Mouse (Mus musculus): ENCODE data around the gene Ctnnbip1. TPM values are rescaled to one million over a fixed set of nuclear protein-coding genes. Genes with fewer than 3 reads are reported as not detected.

Ctnnbip1 gene
- total RNA-seq, 2 experiments from 2014 or later = 32.2 to 34.4 TPM

- DNase-seq (ENCODE audit: low spot score in 2 of 2) = no peak
- 0 out of 2 replicates have a peak, but pooled peaks have one; percentile 4 for TF ChIP-seq CTCF (conservative IDR thresholded peaks at IDR 0.05)
- peak overlapping the region; percentile 21; the same call in 1 of the 2 replicates for H3K27ac ChIP-seq
- H3K4me3 ChIP-seq = no peak overlapping the region
Observed at GRCm38 (mm10) chr4:149526330-149526729, 8.3 kb downstream of the Ctnnbip1 start.

DNA sequence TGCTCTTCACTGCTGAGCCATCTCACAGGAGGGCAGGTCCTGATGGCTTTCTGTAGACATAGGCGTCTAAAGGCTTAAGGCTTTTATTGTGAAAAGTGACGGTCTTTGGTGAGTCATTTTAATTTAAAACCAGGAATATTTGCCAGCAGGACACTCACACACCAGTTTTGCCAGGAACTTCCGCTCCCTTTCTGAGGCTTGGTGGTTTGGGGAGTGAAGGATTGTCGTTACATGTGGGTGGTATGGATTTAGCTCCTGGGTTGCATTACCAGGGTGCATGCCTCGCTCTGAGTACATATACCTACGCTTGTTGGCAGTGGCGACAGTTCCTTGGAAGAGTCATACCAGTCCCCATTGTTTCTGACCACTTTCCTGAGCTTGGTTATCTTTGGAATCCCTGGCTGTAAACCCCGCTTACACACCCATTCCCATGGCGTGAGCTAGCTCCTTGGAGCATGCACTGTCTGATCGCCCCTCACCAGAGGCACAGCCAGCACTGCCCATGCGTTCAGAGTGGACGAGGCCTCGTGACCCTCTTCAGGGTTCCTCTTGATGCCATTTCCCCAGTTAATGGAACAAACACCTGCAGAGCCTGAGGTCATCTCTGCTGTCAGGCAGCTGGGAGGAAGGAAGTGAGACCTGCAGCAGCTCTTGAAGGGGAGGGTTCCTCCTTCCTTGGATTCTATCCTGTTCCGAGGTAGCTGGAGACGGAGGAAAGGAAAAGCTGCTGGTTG, 9.8 kb downstream of the Ctnnbip1 start:
- Histone ChIP-seq H3K27ac (no peak overlapping the region), H3K4me3 (no peak overlapping the region)
- DNase-seq (ENCODE audit: low spot score in 2 of 2) = no peak
- no peak for TF ChIP-seq CTCF (conservative IDR thresholded peaks at IDR 0.05)

DNA sequence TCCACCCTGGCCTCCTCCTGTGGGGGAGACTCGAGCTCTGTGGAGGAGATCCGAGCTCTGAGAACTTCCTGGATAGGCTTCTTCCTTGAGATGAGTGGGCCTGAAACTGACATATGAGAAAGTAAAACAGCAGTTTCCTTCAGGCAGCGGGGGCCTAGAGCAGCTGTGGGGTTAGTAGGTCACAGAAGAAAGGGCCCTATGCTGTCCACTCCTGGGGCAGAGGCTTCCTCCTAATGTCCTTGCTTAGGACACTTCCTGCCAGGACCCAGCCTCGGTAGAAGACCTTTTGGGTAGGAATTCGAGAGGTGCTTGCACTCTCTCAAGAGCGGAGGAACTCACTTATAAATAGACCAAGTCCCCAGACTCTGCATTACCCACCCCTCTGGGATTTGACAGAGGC, 11.7 kb downstream of the Ctnnbip1 start:
- Histone ChIP-seq H3K4me3 (no peak overlapping the region), H3K27ac (no peak overlapping the region)
- no peak for TF ChIP-seq CTCF (conservative IDR thresholded peaks at IDR 0.05)
- no peak for DNase-seq (ENCODE audit: low spot score in 2 of 2)

DNA sequence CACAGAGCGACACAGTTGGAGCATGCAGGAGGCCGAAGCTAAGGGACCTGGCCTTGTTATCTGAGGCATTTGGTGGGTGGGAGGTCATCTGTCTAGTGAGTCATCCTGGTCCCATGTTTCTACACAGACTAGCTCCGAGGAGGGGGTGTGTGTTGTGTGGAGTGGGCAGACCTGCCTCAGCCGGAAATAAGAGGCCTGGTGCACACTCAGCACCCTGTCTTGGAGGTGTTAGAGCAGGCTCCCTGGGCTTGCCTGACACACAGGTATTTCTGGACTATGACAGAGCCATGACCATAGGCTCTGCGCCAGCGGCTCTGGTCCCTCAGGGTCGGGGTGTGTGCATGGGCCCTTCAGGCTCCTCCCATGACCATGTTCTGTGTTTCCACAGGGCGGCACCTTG, 21.4 kb downstream of the Ctnnbip1 start:
- no peak overlapping the region for H3K4me3 ChIP-seq
- no peak for TF ChIP-seq CTCF (conservative IDR thresholded peaks at IDR 0.05)
- DNase-seq (ENCODE audit: low spot score in 2 of 2) = no peak
- H3K27ac ChIP-seq = peak overlapping the region; percentile 28; the same call in 1 of the 2 replicates

DNA sequence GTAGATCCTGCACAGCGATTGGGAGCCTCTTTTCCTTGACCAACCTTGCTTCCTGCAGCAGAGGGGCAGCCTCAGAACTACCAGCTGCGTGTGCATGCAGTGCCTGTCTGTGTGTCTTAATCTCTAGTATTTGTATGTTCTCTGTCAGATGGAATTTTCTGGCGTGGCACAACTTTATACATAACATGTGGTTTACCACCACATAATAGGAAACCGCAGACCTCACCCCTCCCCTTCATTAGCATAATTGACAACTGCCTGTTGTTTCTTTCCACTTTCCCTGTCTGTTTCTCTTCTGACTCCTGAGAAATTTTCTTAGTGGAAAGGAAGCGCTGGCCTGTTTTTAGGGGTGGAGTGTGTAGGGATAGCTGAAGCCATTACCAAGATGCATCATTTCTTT, 23.9 kb downstream of the Ctnnbip1 start:
- TF ChIP-seq CTCF (conservative IDR thresholded peaks at IDR 0.05) = no peak
- no peak for DNase-seq (ENCODE audit: low spot score in 2 of 2)
- Histone ChIP-seq H3K27ac (no peak overlapping the region), H3K4me3 (no peak overlapping the region)

DNA sequence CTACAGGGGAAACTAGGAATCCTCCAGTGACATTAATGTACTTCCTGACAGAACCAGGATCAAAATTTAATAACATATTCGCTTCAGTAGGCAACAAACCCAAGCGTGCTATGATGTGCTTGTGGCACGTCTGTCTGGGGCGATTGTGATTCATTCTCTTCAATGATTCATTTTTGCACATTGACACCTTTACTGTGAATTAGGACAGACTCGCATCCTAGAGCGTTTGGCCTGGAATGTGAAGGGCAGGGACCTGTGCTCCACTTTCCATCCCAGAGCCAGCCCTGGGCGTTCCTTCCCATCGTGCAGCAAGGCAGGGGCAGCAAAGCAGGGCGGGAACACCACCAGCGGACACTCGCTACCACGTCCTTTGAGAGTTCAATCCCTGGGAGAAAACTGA, 24.4 kb downstream of the Ctnnbip1 start:
- Histone ChIP-seq H3K27ac (no peak overlapping the region), H3K4me3 (no peak overlapping the region)
- TF ChIP-seq CTCF (conservative IDR thresholded peaks at IDR 0.05) = no peak
- DNase-seq (ENCODE audit: low spot score in 2 of 2) = no peak

DNA sequence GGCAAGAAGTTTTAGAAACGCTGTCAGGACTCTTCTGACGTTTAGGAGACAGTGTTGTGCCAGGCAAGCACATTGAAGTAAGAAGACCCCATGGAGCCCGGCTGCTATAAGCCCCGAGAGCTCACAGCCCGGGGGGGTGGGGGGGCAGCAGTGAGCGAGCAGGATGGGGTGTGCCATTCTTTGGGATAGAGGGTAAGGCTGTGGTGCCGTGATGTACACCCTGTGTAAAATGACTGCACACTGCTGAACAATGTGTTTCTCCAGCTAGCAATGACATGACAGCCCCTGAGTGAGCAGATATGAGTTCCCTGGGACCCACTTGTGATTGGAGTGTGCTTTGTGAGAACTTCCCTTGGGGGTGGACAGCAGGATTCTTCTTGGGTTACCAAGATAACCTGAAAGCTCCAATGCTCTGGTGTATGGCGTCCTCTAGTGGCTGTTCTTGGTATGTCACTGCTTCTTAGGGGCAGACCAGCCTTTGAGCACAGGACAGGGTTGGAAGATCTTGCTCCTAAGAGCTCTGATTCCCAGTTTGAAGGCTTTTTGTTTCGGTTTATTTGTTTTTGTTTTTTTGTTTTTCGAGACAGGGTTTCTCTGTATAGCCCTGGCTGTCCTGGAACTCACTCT, 25.0 kb downstream of the Ctnnbip1 start:
- peak; percentile 97 for TF ChIP-seq CTCF (conservative IDR thresholded peaks at IDR 0.05)
- Histone ChIP-seq H3K27ac (no peak overlapping the region), H3K4me3 (no peak overlapping the region)
- DNase-seq (ENCODE audit: low spot score in 2 of 2) = peak; percentile 76 to 93

GRCm38 (mm10) chr4:149544892-149545291, 26.9 kb downstream of the Ctnnbip1 start:
- DNase-seq (ENCODE audit: low spot score in 2 of 2) = no peak
- Histone ChIP-seq H3K4me3 (no peak overlapping the region), H3K27ac (no peak overlapping the region)
- no peak for TF ChIP-seq CTCF (conservative IDR thresholded peaks at IDR 0.05)

- no peak overlapping the region for H3K27ac ChIP-seq
- no peak for DNase-seq (ENCODE audit: low spot score in 2 of 2)
- no peak for TF ChIP-seq CTCF (conservative IDR thresholded peaks at IDR 0.05)
Observed at GRCm38 (mm10) chr4:149546797-149547444, 28.9 kb downstream of the Ctnnbip1 start.

GRCm38 (mm10) chr4:149547523-149547922, 29.5 kb downstream of the Ctnnbip1 start:
- Histone ChIP-seq H3K4me3 (no peak overlapping the region), H3K27ac (no peak overlapping the region)
- no peak for DNase-seq (ENCODE audit: low spot score in 2 of 2)
- TF ChIP-seq CTCF (conservative IDR thresholded peaks at IDR 0.05) = no peak

More at GRCm38 (mm10) chr4:149546797-149547444, 28.9 kb downstream of the Ctnnbip1 start:
- H3K4me3 ChIP-seq = no peak overlapping the region

GRCm38 (mm10) chr4:149549221-149549925, 31.3 kb downstream of the Ctnnbip1 start:
- no peak overlapping the region; the same call in 1 of the 2 replicates for H3K27ac ChIP-seq
- TF ChIP-seq CTCF (conservative IDR thresholded peaks at IDR 0.05) = peak; percentile 99
- DNase-seq (ENCODE audit: low spot score in 2 of 2) = peak; percentile 89 to 91
- no peak overlapping the region for H3K4me3 ChIP-seq

GRCm38 (mm10) chr4:149550866-149551265, 32.8 kb downstream of the Ctnnbip1 start:
- no peak for TF ChIP-seq CTCF (conservative IDR thresholded peaks at IDR 0.05)

DNA sequence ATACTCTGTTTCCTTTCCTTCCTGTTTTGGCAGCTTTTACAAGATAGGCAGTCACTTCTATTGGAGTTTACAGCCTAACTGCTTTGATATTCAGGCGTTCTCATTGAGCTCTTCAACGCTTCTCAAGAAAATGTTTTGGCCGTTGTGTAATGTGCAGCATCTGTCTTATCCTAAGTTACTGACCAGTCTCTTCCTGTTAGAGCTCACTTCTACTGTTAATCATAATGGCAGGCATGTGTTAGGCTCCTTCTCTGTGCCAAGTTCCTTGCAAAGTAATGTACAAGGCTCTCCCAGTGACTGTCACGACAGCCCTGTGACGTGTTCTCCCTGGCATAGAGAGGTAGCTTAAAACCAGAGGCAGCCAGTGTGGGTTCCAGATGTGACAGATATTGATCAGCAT, 33.7 kb downstream of the Ctnnbip1 start:
- Histone ChIP-seq H3K4me3 (no peak overlapping the region), H3K27ac (no peak overlapping the region)
- TF ChIP-seq CTCF (conservative IDR thresholded peaks at IDR 0.05) = no peak
- DNase-seq (ENCODE audit: low spot score in 2 of 2) = no peak

More at GRCm38 (mm10) chr4:149550866-149551265, 32.8 kb downstream of the Ctnnbip1 start:
- Histone ChIP-seq H3K4me3 (no peak overlapping the region), H3K27ac (no peak overlapping the region)
- no peak for DNase-seq (ENCODE audit: low spot score in 2 of 2)
